Mouse (Mus musculus): Measurements from ENCODE around the gene Ect2.
A peak's percentile ranks its signal among the peaks of the same experiment; 100 is the strongest.

The Ect2 gene

GRCm38 (mm10) chr3:27071706-27072105 lies 82.0 kb downstream of the Ect2 start:
- ATAC-seq (ENCODE audit: low TSS enrichment), result no peak

DNA sequence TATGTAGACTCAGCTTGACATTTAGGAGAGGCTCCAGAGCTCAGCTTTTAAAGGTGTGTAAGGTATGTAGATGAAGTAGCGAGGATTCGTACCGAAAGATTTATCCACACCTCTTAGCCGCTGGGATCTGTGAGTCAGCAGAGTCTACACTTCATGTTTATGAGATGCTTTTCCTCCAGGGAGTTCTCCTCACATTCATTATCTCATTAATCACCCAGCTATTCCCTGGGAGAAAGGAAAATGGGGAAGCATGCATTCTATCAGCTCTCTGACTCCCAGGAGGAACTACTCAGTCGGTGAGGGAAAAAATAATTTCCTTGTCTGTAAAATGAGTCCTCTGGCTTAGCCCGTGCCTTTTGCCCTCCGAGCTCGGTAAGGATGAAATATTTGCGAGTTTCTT lies 83.3 kb downstream of the Ect2 start:
- no peak for ATAC-seq (ENCODE audit: low TSS enrichment)

DNA sequence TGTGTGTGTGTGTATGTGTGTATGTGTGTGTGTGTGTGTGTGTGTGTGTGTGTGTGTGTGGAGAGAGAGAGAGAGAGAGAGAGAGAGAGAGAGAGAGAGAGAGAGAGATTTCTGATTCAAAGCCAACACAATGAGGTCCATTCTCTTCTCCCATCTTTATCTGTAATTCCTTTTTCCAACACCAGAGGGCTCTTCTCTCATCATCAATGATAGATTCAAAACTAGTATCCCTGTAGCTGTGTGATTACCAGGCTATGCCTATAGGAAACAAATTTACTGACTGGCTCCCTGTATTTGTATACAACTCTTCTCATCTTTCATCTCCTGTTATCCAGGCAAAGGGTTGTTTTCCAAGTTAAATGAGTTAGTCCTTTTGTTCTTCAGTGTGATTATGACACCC lies 86.5 kb downstream of the Ect2 start:
- ATAC-seq (ENCODE audit: low TSS enrichment), result no peak

- ATAC-seq (ENCODE audit: low TSS enrichment), result no peak
Observed at GRCm38 (mm10) chr3:27064886-27065285, 88.8 kb downstream of the Ect2 start.

DNA sequence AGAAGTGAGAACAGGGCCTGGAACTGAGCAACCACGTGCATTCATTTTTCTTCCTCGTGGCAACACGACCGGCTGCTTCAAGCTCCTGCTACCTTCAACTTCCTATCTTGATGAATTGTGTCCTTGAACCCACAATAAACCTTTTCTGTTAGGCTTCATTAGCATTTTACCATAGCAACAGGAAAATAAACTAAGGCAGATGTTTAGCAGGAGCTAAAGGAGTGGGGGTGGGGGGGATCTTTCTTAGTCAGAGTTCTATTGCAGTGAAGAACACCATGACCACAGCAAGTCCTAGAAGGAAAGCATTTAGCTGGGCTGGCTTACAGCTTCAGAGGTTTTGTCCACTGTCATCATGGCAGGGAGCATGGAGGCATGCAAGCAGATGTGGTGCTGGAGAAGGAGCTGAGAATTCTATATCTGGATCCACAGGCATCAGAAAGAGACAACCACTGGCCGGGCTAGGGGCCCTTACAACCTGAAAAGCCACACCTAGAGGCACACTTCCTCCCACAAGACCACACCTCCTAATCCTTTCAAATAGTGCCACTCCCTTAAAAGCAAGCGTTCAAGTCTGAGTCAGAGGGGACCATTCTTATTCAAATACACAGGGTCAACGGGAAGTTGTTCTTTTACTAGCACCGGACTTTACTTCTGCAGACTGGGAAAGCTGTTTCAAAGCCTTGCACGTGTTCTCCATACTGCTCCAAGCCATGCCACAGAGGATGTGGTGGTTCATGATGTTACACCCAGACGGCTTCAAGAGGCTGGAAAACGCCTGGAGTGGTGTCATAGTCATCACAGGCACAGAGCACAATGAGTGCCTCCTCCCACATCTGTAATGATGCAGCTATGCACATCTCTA lies 90.0 kb downstream of the Ect2 start:
- ATAC-seq (ENCODE audit: low TSS enrichment), result no peak

DNA sequence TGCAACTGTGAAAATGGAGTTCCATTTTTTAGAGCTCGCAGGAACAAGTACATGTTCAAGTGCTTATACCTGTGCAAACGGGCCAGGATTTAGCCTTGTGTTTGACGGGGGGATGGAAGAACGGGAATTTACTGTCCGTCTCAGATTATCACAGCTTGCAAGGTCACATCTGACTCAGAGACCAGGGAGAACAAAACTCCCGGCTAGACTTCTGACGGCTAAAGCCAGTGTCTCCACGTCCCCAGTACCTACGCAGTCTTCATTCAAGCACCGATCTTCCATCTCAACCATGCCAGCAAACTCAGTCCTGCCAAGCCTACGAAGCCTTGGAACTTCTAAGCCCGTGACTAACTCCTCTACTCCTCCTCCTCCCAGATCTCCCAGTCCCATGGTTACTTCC lies 93.2 kb downstream of the Ect2 start:
- no peak for ATAC-seq (ENCODE audit: low TSS enrichment)

- ATAC-seq (ENCODE audit: low TSS enrichment), result no peak
Observed at GRCm38 (mm10) chr3:27059529-27060322, 94.0 kb downstream of the Ect2 start.

DNA sequence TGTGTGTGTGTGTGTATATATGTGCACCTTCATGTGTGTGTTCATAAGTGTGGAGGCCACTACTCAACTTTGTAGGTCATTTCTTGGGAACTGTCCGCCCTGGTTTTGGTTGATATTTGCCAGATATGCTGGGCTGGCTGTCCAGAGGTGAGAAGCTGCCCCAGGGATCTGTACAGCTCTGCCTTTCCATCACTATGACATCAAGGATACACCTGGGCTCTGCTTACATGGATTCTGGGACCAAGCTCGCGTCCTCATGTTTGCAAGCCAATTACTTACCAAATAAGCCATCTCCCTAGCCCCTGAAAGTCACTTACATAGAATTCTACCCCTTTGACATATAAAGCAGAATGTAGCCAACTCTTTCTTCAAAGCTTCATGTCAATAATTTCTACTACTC lies 98.2 kb downstream of the Ect2 start:
- no peak for ATAC-seq (ENCODE audit: low TSS enrichment)

- ATAC-seq (ENCODE audit: low TSS enrichment), result peak; percentile 86
Observed at GRCm38 (mm10) chr3:27054766-27055165, 98.9 kb downstream of the Ect2 start.
